Mouse (Mus musculus): ENCODE results near the gene Vmn2r113.
"Not testable (repeated sequence)": the region's sequence is repeated elsewhere in the genome, so short reads cannot be mapped to it uniquely, and the experiment has no call there.

Vmn2r113 gene

GRCm38 (mm10) chr17:22942684-22943083 is at the start of gene Vmn2r113:
Vmn2r113 (plus strand) TSS chr17:22942984.
- DNase-seq (ENCODE audit: low spot score): not testable (repeated sequence)
